Mouse (Mus musculus) stomach, embryonic 14.5 days (tissue): ENCODE data around the gene Mrps18a. TPM values are rescaled to one million over a fixed set of nuclear protein-coding genes. Genes with fewer than 3 reads are reported as not detected.

ENCODE experiments used
- ATAC-seq: fragments of 200-750 bp; cut with Nextera tagmentation; 2 replicates; pipeline ENCODE4 v1.8.0; 2017; ENCODE audit warnings: low read depth, moderate TSS enrichment; ENCODE audit not compliant: insufficient number of reproducible peaks, insufficient read depth, low FRiP score
- H3K27ac ChIP-seq: fragments of 300-500 bp; sonication (generic); 2 replicates; pipeline ENCODE4 v1.5.1; 2014; ENCODE audit warnings: mild to moderate bottlenecking, low read length, moderate library complexity, mixed read lengths
- H3K27me3 ChIP-seq: fragments of 300-500 bp; sonication (generic); 2 replicates; pipeline ENCODE4 v1.6.1; 2014; ENCODE audit warnings: low read length, control low read depth, mixed read lengths; ENCODE audit not compliant: control insufficient read depth, insufficient read depth
- H3K36me3 ChIP-seq: fragments of 300-500 bp; sonication (generic); 2 replicates; pipeline ENCODE4 v1.6.1; 2014; ENCODE audit warnings: mild to moderate bottlenecking, control low read depth, low read length, moderate library complexity, mixed read lengths; ENCODE audit not compliant: control insufficient read depth, insufficient read depth
- H3K4me1 ChIP-seq: fragments of 300-500 bp; sonication (generic); 2 replicates; pipeline ENCODE4 v1.6.1; 2014; ENCODE audit warnings: low read length, control low read depth, mixed read lengths; ENCODE audit not compliant: control insufficient read depth, insufficient read depth
- H3K4me2 ChIP-seq: fragments of 300-500 bp; sonication (generic); replicated peaks from 2 replicates; pipeline ENCODE4 v1.6.1; 2014; ENCODE audit warnings: low read depth, low read length, control low read depth
- H3K4me3 ChIP-seq: fragments of 300-500 bp; sonication (generic); 2 replicates; pipeline ENCODE4 v1.5.1; 2014; ENCODE audit warnings: low read depth, low read length, control low read depth
- H3K9ac ChIP-seq: fragments of 300-500 bp; sonication (generic); replicated peaks from 2 replicates; pipeline ENCODE4 v1.6.1; 2014; ENCODE audit warnings: low read depth, mild to moderate bottlenecking, control low read depth, low read length, moderate library complexity, mixed read lengths
- H3K9me3 ChIP-seq: fragments of 300-500 bp; sonication (generic); 2 replicates; pipeline ENCODE4 v1.6.1; 2016; ENCODE audit warnings: low read depth, low read length, control low read depth; ENCODE audit not compliant: control insufficient read depth
- WGBS: fragments of 180-500 bp; shearing (Covaris S2); extraction: QIAGEN DNeasy Blood & Tissue Kit; methylation state at CpG from one replicate; pipeline ENCODE4 v1.1.7; 2014; 5-methylcytosine and 5-hydroxymethylcytosine counted together
- polyA plus RNA-seq: library from polyadenylated mRNA; unstranded; fragments of >200 nt; fragmentation: Nextera tagmentation; extraction: Ambion mirVana; gene quantifications from 2 replicates; pipeline ENCODE4 v1.2.1, GENCODE M21; 2014

Gene Mrps18a
- polyA plus RNA-seq, 1 experiment from 2014 or later: 141 TPM

DNA sequence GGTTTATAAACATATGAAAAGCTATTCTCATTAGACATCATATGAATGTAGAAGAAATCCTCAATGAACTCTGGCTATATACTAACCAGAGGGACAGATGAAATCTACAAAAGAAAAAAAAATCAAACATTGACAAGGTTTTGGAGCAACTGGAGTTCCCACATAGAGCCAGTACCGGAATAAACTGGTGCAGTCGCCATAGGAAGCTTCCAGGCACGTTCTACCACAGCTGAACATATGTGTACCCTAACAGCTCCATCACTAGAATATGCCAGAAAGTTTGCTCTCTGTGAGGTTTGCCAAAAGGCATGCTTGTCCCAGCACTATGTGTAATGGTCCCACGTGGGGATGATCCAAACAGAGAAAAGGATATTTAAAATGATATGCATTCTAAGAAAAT, 2.5 kb upstream of the Mrps18a start:
- no peak overlapping the region for H3K27ac ChIP-seq
- no peak overlapping the region for H3K9ac ChIP-seq
- no peak overlapping the region for H3K4me2 ChIP-seq
- H3K9me3 ChIP-seq: no peaks in the 10 kb centered on the region
- WGBS: 81% methylated on average over 4 of the region's 4 CpGs
- H3K36me3 ChIP-seq: no peaks in the 10 kb centered on the region
- ATAC-seq: no peak
- no peak overlapping the region for H3K4me3 ChIP-seq
- no peaks in the 10 kb centered on the region for H3K27me3 ChIP-seq
- peaks cover 11% of the 10 kb centered on the region for H3K4me1 ChIP-seq

DNA sequence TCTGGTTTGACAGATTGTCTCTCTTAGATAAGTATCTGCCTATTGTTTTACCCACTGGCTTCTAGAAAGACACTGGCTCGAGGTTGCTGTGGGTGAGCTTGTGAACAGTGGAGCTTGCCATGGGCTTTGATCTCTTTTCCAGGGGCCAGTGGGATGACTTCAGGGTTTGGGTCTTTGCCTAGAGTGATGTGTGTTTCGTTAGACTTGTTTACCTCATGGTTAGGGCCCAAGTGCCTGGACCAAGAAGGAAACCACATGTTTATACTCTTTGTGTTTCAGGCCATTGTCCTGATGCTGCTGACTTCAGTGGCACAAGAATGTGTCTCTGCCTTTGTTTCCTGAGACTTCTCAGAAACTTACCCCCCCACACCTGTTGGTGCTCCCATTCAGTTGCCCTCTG, 4.7 kb downstream of the Mrps18a start:
- Histone ChIP-seq H3K9ac (no peak overlapping the region), H3K4me1 (peaks cover 6% of the 10 kb centered on the region; the same call in 1 of the 2 replicates), H3K4me2 (no peak overlapping the region), H3K4me3 (no peak overlapping the region), H3K36me3 (peaks cover 19% of the 10 kb centered on the region; the same call in 1 of the 2 replicates), H3K27me3 (no peaks in the 10 kb centered on the region), H3K27ac (no peak overlapping the region), H3K9me3 (no peaks in the 10 kb centered on the region)
- ATAC-seq: no peak
- WGBS: 22% methylated on average over 2 of the region's 2 CpGs

DNA sequence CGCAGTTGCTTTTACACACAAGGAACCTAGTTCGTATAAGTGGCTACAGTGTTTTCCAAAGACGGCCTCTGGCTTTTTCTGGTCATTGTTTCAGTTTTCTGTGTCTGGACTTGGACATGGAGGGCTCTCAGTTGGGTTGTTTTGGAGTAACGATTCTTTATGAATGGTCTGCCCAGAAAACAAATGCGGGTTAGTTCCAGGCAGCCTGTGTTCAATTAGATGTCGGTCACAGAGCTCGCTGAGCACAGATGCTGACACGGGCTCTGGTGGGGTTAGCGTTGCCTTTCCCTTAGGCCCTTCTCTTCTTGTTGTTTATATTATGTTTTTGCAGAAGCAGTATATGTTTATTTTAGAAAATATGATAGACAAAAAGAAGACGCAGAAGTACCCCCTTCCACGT, 5.4 kb downstream of the Mrps18a start:
- Histone ChIP-seq H3K9me3 (no peaks in the 10 kb centered on the region), H3K27me3 (no peaks in the 10 kb centered on the region), H3K4me2 (no peak overlapping the region), H3K36me3 (peaks cover 19% of the 10 kb centered on the region; the same call in 1 of the 2 replicates), H3K4me3 (no peak overlapping the region), H3K27ac (no peak overlapping the region), H3K4me1 (peaks cover 6% of the 10 kb centered on the region; the same call in 1 of the 2 replicates), H3K9ac (no peak overlapping the region)
- 68% methylated on average over 11 of the region's 11 CpGs for WGBS
- ATAC-seq: no peak

- Histone ChIP-seq H3K27me3 (no peaks in the 10 kb centered on the region), H3K4me3 (no peak overlapping the region), H3K27ac (no peak overlapping the region), H3K9me3 (no peaks in the 10 kb centered on the region), H3K4me2 (no peak overlapping the region), H3K36me3 (peaks cover 19% of the 10 kb centered on the region; the same call in 1 of the 2 replicates), H3K4me1 (peaks cover 3% of the 10 kb centered on the region; the same call in 1 of the 2 replicates), H3K9ac (no peak overlapping the region)
- WGBS: 91% methylated on average over 3 of the region's 3 CpGs
- ATAC-seq: no peak
Observed at GRCm38 (mm10) chr17:46116881-46117280, 6.1 kb downstream of the Mrps18a start.

GRCm38 (mm10) chr17:46117623-46118422, 7.0 kb downstream of the Mrps18a start:
- no peak for ATAC-seq
- no peaks in the 10 kb centered on the region for H3K27me3 ChIP-seq
- H3K27ac ChIP-seq: no peak overlapping the region

DNA sequence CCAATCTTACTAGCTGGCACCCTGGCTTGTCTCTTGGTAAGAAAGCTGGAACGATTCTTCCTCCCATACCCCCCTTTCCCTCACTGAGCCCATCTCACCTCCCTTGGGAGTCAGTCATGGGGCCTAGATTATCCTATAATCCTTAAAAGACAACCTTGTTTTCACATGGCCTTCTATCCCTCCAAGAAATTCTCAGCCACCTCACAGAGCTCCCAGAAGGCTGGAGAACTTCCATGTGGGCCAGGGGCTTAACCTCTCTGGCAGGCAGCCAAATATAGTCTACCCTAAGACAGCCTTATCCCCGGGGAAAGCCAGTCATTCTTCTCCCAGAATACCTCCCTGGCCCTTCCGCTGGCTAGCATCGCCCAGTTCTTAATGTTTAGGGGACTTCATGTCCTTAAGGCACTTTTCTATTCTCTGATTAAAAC, 7.7 kb downstream of the Mrps18a start:
- no peak for ATAC-seq
- H3K4me2 ChIP-seq: no peak overlapping the region
- 56% methylated on average over 4 of the region's 4 CpGs for WGBS
- H3K27me3 ChIP-seq: no peaks in the 10 kb centered on the region
- no peak overlapping the region for H3K27ac ChIP-seq
- H3K9me3 ChIP-seq: no peaks in the 10 kb centered on the region
- H3K9ac ChIP-seq: no peak overlapping the region
- H3K4me1 ChIP-seq: 0 out of 2 replicates have a peak, but pooled peaks cover 3% of the 10 kb centered on the region
- H3K4me3 ChIP-seq: no peak overlapping the region
- H3K36me3 ChIP-seq: peaks cover 31% of the 10 kb centered on the region

More at GRCm38 (mm10) chr17:46117623-46118422, 7.0 kb downstream of the Mrps18a start:
- H3K9ac ChIP-seq: no peak overlapping the region
- no peaks in the 10 kb centered on the region for H3K9me3 ChIP-seq
- no peak overlapping the region for H3K4me2 ChIP-seq
- no peak overlapping the region for H3K4me3 ChIP-seq
- 72% methylated on average over 13 of the region's 13 CpGs for whole genome bisulfite sequencing
- H3K36me3 ChIP-seq: peaks cover 24% of the 10 kb centered on the region
- 0 out of 2 replicates have a peak, but pooled peaks cover 3% of the 10 kb centered on the region for H3K4me1 ChIP-seq

DNA sequence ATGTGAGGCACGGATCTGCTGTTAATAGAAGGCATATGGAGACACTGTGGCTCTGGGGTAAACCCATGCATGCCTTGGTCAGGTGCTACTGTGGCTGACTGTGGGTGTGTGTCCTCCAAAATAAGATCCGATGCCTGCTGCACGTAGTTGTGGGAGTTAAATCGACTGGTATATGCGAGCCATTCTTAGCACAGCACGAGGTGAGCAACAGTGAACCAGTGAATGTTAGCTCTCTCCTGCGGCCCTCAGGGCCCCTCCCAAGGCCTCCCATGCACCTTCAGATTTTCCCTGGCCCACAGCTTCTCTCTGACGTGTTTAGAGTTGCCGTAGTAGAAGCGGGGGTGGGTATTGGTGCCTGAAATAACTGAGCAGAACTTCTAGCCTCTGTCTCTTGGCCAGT, 8.9 kb downstream of the Mrps18a start:
- Histone ChIP-seq H3K4me2 (no peak overlapping the region), H3K4me1 (0 out of 2 replicates have a peak, but pooled peaks cover 3% of the 10 kb centered on the region), H3K27me3 (no peaks in the 10 kb centered on the region), H3K36me3 (peaks cover 42% of the 10 kb centered on the region), H3K9me3 (no peaks in the 10 kb centered on the region), H3K27ac (no peak overlapping the region), H3K9ac (no peak overlapping the region), H3K4me3 (no peak overlapping the region)
- ATAC-seq: no peak
- 91% methylated on average over 10 of the region's 10 CpGs for WGBS

DNA sequence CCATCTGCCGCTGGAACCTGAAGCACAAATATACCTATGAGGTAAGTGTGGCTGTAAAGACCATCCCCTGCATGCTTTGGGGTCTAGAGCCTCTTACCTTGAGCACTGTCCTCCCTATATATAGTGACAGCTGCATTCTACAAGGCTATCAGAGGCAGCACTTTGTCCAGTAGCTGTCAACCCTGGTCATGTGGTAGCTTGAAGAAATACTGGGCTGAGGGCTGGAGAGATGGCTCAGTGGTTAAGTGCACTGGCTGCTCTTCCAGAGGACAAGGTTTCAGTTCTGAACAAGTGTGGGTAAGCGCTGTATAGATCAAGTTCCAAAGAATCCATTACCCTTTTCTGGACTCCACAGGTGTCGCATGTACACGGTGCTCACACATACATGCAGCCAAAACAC, 12.0 kb downstream of the Mrps18a start:
- Histone ChIP-seq H3K9ac (no peak overlapping the region), H3K27ac (no peak overlapping the region), H3K9me3 (no peaks in the 10 kb centered on the region), H3K4me2 (no peak overlapping the region), H3K4me3 (no peak overlapping the region), H3K27me3 (no peaks in the 10 kb centered on the region), H3K4me1 (no peaks in the 10 kb centered on the region), H3K36me3 (peaks cover 72% of the 10 kb centered on the region)
- 94% methylated on average over 4 of the region's 4 CpGs for WGBS
- ATAC-seq: no peak
